Mouse (Mus musculus) neural tube, embryonic 14.5 days (tissue): ENCODE results near the gene Arhgap19. TPM values are rescaled to one million over a fixed set of nuclear protein-coding genes. Genes with fewer than 3 reads are reported as not detected.

Experiments used
- ATAC-seq: fragments of 200-750 bp; cut with Nextera tagmentation; 2 replicates; pipeline ENCODE4 v1.8.0; 2017; ENCODE audit warnings: low read depth, mild to moderate bottlenecking, moderate TSS enrichment, moderate library complexity
- H3K27ac ChIP-seq: fragments of 300-500 bp; sonication (generic); 2 replicates; pipeline ENCODE4 v1.5.1; 2014; ENCODE audit warnings: low read depth, mild to moderate bottlenecking, control low read depth, low read length, moderate library complexity, mixed read lengths
- H3K27me3 ChIP-seq: fragments of 300-500 bp; sonication (generic); 2 replicates; pipeline ENCODE4 v1.6.1; 2014; ENCODE audit warnings: low read length; ENCODE audit not compliant: control insufficient read depth, insufficient read depth
- H3K36me3 ChIP-seq: fragments of 300-500 bp; sonication (generic); 2 replicates; pipeline ENCODE4 v1.6.1; 2014; ENCODE audit warnings: low read length, mixed read lengths; ENCODE audit not compliant: control insufficient read depth, insufficient read depth
- H3K4me1 ChIP-seq: fragments of 300-500 bp; sonication (generic); 2 replicates; pipeline ENCODE4 v1.6.1; 2014; ENCODE audit warnings: low read length; ENCODE audit not compliant: control insufficient read depth, insufficient read depth
- H3K4me2 ChIP-seq: fragments of 300-500 bp; sonication (generic); 2 replicates; pipeline ENCODE4 v1.6.1; 2014; ENCODE audit warnings: mild to moderate bottlenecking, low read depth, low read length, control low read depth
- H3K4me3 ChIP-seq: fragments of 300-500 bp; sonication (generic); 2 replicates; pipeline ENCODE4 v1.5.1; 2014; ENCODE audit warnings: low read depth, low read length, control low read depth, mixed read lengths
- H3K9ac ChIP-seq: fragments of 300-500 bp; sonication (generic); replicated peaks from 2 replicates; pipeline ENCODE4 v1.6.1; 2014; ENCODE audit warnings: low read depth, mild to moderate bottlenecking, control low read depth, low read length, mixed read lengths
- H3K9me3 ChIP-seq: fragments of 300-500 bp; sonication (generic); 2 replicates; pipeline ENCODE4 v1.6.1; 2016; ENCODE audit warnings: low read length; ENCODE audit not compliant: control insufficient read depth
- WGBS: fragments of 180-500 bp; shearing (Covaris S2); extraction: QIAGEN DNeasy Blood & Tissue Kit; methylation state at CpG from one replicate; pipeline ENCODE4 v1.1.7; 2014; 5-methylcytosine and 5-hydroxymethylcytosine counted together
- polyA plus RNA-seq: library from polyadenylated mRNA; unstranded; fragments of >200 nt; fragmentation: Nextera tagmentation; extraction: Ambion mirVana; gene quantifications from 2 replicates; pipeline ENCODE4 v1.2.1, GENCODE M21; 2014

The Arhgap19 gene
- polyA plus RNA-seq, 1 experiment from 2014 or later, result 3.6 TPM

GRCm38 (mm10) chr19:41844345-41844744 is 42.5 kb upstream of the Arhgap19 start:
- Histone ChIP-seq H3K27ac (no peak overlapping the region), H3K27me3 (no peaks in the 10 kb centered on the region), H3K9me3 (no peaks in the 10 kb centered on the region), H3K4me2 (no peak overlapping the region), H3K36me3 (no peaks in the 10 kb centered on the region), H3K4me3 (no peak overlapping the region), H3K9ac (no peak overlapping the region), H3K4me1 (peaks cover 10% of the 10 kb centered on the region)
- no peak for ATAC-seq
- WGBS, result 88% methylated on average over 6 of the region's 6 CpGs

- H3K9ac ChIP-seq, result no peak overlapping the region
- H3K9me3 ChIP-seq, result no peaks in the 10 kb centered on the region
- H3K4me1 ChIP-seq, result peaks cover 10% of the 10 kb centered on the region
- H3K27ac ChIP-seq, result no peak overlapping the region
- H3K4me3 ChIP-seq, result no peak overlapping the region
- no peaks in the 10 kb centered on the region for H3K36me3 ChIP-seq
- no peaks in the 10 kb centered on the region for H3K27me3 ChIP-seq
- H3K4me2 ChIP-seq, result no peak overlapping the region
- ATAC-seq, result no peak
- 90% methylated on average over 4 of the region's 4 CpGs for WGBS
Observed at GRCm38 (mm10) chr19:41842706-41843105, 40.9 kb upstream of the Arhgap19 start.

GRCm38 (mm10) chr19:41842196-41842595 is 40.3 kb upstream of the Arhgap19 start:
- 81% methylated on average over 4 of the region's 4 CpGs for WGBS
- H3K9ac ChIP-seq, result no peak overlapping the region
- H3K9me3 ChIP-seq, result no peaks in the 10 kb centered on the region
- no peak overlapping the region for H3K4me3 ChIP-seq
- no peak overlapping the region for H3K27ac ChIP-seq
- no peak overlapping the region for H3K4me2 ChIP-seq
- no peaks in the 10 kb centered on the region for H3K36me3 ChIP-seq
- H3K4me1 ChIP-seq, result peaks cover 10% of the 10 kb centered on the region
- no peaks in the 10 kb centered on the region for H3K27me3 ChIP-seq
- ATAC-seq, result no peak

GRCm38 (mm10) chr19:41841105-41841750 is 39.4 kb upstream of the Arhgap19 start:
- Histone ChIP-seq H3K36me3 (no peaks in the 10 kb centered on the region), H3K4me3 (no peak overlapping the region), H3K27me3 (no peaks in the 10 kb centered on the region), H3K27ac (no peak overlapping the region), H3K9me3 (no peaks in the 10 kb centered on the region), H3K9ac (no peak overlapping the region), H3K4me2 (no peak overlapping the region), H3K4me1 (peaks cover 5% of the 10 kb centered on the region)
- 80% methylated on average over 7 of the region's 7 CpGs for WGBS
- ATAC-seq, result no peak

- Histone ChIP-seq H3K9ac (no peak overlapping the region), H3K9me3 (no peaks in the 10 kb centered on the region), H3K27ac (no peak overlapping the region), H3K27me3 (no peaks in the 10 kb centered on the region), H3K4me3 (no peak overlapping the region), H3K36me3 (no peaks in the 10 kb centered on the region), H3K4me1 (peaks cover 5% of the 10 kb centered on the region), H3K4me2 (no peak overlapping the region)
- WGBS, result 97% methylated on average over 3 of the region's 3 CpGs
- no peak for ATAC-seq
Observed at GRCm38 (mm10) chr19:41839685-41840084, 37.8 kb upstream of the Arhgap19 start.

GRCm38 (mm10) chr19:41838808-41839207 is 37.0 kb upstream of the Arhgap19 start:
- no peak for ATAC-seq
- Histone ChIP-seq H3K4me3 (no peak overlapping the region), H3K27me3 (no peaks in the 10 kb centered on the region), H3K9me3 (no peaks in the 10 kb centered on the region), H3K9ac (no peak overlapping the region), H3K4me2 (no peak overlapping the region), H3K27ac (no peak overlapping the region), H3K36me3 (no peaks in the 10 kb centered on the region), H3K4me1 (peaks cover 5% of the 10 kb centered on the region)
- 58% methylated on average over 6 of the region's 6 CpGs for WGBS

GRCm38 (mm10) chr19:41837917-41838261 is 36.0 kb upstream of the Arhgap19 start:
- no peak overlapping the region for H3K4me3 ChIP-seq
- WGBS, result 75% methylated on average over 4 of the region's 4 CpGs
- no peak overlapping the region for H3K27ac ChIP-seq
- H3K9ac ChIP-seq, result no peak overlapping the region
- H3K36me3 ChIP-seq, result no peaks in the 10 kb centered on the region
- H3K27me3 ChIP-seq, result no peaks in the 10 kb centered on the region
- no peak overlapping the region for H3K4me2 ChIP-seq
- no peak for ATAC-seq
- no peaks in the 10 kb centered on the region for H3K9me3 ChIP-seq
- H3K4me1 ChIP-seq, result peaks cover 12% of the 10 kb centered on the region

GRCm38 (mm10) chr19:41837194-41837916 is 35.5 kb upstream of the Arhgap19 start:
- WGBS, result 74% methylated on average over 9 of the region's 9 CpGs
- ATAC-seq, result no peak

GRCm38 (mm10) chr19:41836719-41837118 is 34.9 kb upstream of the Arhgap19 start:
- ATAC-seq, result no peak
- no peak overlapping the region for H3K4me2 ChIP-seq
- 53% methylated on average over 3 of the region's 3 CpGs for WGBS
- H3K9me3 ChIP-seq, result no peaks in the 10 kb centered on the region
- H3K27ac ChIP-seq, result no peak overlapping the region
- H3K4me1 ChIP-seq, result peaks cover 22% of the 10 kb centered on the region
- H3K9ac ChIP-seq, result no peak overlapping the region
- H3K36me3 ChIP-seq, result no peaks in the 10 kb centered on the region
- H3K4me3 ChIP-seq, result no peak overlapping the region
- H3K27me3 ChIP-seq, result no peaks in the 10 kb centered on the region

More at GRCm38 (mm10) chr19:41837194-41837916, 35.5 kb upstream of the Arhgap19 start:
- H3K27ac ChIP-seq, result no peak overlapping the region
- H3K4me3 ChIP-seq, result no peak overlapping the region
- H3K36me3 ChIP-seq, result no peaks in the 10 kb centered on the region
- H3K4me1 ChIP-seq, result peaks cover 18% of the 10 kb centered on the region
- H3K4me2 ChIP-seq, result no peak overlapping the region
- H3K9ac ChIP-seq, result no peak overlapping the region
- no peaks in the 10 kb centered on the region for H3K27me3 ChIP-seq
- no peaks in the 10 kb centered on the region for H3K9me3 ChIP-seq
